Mouse (Mus musculus) B cell, adult (primary cell): ENCODE results near the gene Morc4. TPM values are rescaled to one million over a fixed set of nuclear protein-coding genes. Genes with fewer than 3 reads are reported as not detected.

Experiments used
- total RNA-seq: library from RNA; stranded (reverse); gene quantifications from 4 replicates; pipeline ENCODE4 v1.2.4, GENCODE M21; 2023; ENCODE audit not compliant: inconsistent age

Gene Morc4
- not detected in 4 replicates for total RNA-seq

GRCm38 (mm10) chrX:139870938-139871791 is at the start of gene Morc4:
Gene Morc4, minus strand, starts transcription at chrX:139871677.

DNA sequence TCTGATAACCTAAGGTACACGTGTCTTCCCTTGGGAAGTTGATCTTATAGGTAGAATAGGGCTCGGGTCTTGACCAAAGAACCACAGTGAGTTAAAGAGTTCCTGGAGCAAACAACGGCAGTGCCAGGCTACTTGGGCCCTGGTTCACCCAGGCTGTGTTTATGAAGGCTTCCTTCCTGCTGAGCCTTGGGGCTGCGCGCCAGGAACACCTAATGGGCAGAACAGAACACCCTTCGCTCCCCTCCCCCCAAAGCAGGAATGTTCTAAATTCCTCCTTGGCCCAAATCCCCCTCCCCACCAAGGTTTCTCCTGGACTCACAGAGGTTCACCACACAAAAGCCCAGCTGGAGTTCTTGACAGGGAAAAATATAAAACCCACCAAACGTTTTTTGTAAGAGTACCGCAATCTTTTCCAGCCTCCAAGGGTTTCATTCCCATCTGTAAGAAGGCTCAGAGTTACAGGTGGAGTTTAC is 71.0 kb downstream of the Morc4 start, which contains the start of gene Cldn2:
Gene Cldn2, plus strand, starts transcription at position 423 of the 473 bp plus-strand sequence.

GRCm38 (mm10) chrX:139782278-139783044 is 89.0 kb downstream of the Morc4 start, which contains the start of gene Ripply1:
Gene Ripply1, minus strand, starts transcription at chrX:139782353.

Other genes starting within 250 kb of the Morc4 start
- 5.8 to 7.9 TPM (median 6.8 TPM) in 4 replicates for gene Tbc1d8b, start 186.7 kb downstream of the Morc4 start, total RNA-seq
- gene Gm15013, start 157.2 kb downstream of the Morc4 start, total RNA-seq, result not detected in 4 replicates
- not detected in 4 replicates for gene Ripply1, start 89.3 kb downstream of the Morc4 start, total RNA-seq
- not detected in 4 replicates for gene Cldn2, start 70.8 kb downstream of the Morc4 start, total RNA-seq
- gene Rbm41, start 126.9 kb upstream of the Morc4 start, total RNA-seq, result 23.7 to 30.3 TPM (median 25.8 TPM) in 4 replicates
- gene Nup62cl, start 191.0 kb upstream of the Morc4 start, total RNA-seq, result not detected in 4 replicates
- gene Pih1h3b, start 191.2 kb upstream of the Morc4 start, total RNA-seq, result not detected in 4 replicates